Mouse (Mus musculus) CH12.LX (cell line): ENCODE data around the gene BC051142.

Experiments used
- CTCF ChIP-seq, 2 experiments: IDR thresholded peaks in 1 of 2; conservative IDR thresholded peaks in 1 of 2; 2 replicates each; pipeline ENCODE4 v1.5.1; 2011 to 2012; ENCODE audit warnings: low read depth in 2 of 2, low read length in 2 of 2, improper control_type of control experiment in 1 of 2, inconsistent platforms in 1 of 2, mild to moderate bottlenecking in 1 of 2, moderate library complexity in 1 of 2
- GABPA ChIP-seq: IDR thresholded peaks from 2 replicates; pipeline ENCODE4 v1.6.1; 2012; ENCODE audit warnings: low read depth, low read length, improper control_type of control experiment, inconsistent platforms; ENCODE audit not compliant: insufficient replicate concordance
- HCFC1 ChIP-seq: IDR thresholded peaks from 2 replicates; pipeline ENCODE4 v1.6.1; 2012; ENCODE audit warnings: low read depth, mild to moderate bottlenecking, inconsistent platforms, low read length, improper control_type of control experiment

- TF ChIP-seq CTCF (conservative IDR thresholded peaks at IDR 0.05 in 1 of 2, IDR thresholded peaks at IDR 0.05 in 1 of 2; ENCODE audit: low read depth in 2 of 2, low read length in 2 of 2) (peak; percentile 35 to 64; a peak in 3 of 4 replicates), GABPA (no peak), HCFC1 (no peak)
These were observed 1.3 kb upstream of the BC051142 start for GRCm38 (mm10) chr17:34397357-34397756.
